Mouse (Mus musculus): ENCODE data around the gene Rasgrp3. TPM values are rescaled to one million over a fixed set of nuclear protein-coding genes. Genes with fewer than 3 reads are reported as not detected.

Rasgrp3 gene
- total RNA-seq, 1 experiment: 0.85 TPM

GRCm38 (mm10) chr17:75536396-75537049 lies 100.8 kb downstream of the Rasgrp3 start:
- H3K27ac ChIP-seq (ENCODE audit: insufficient read depth, low read depth, low read length, poor library complexity, severe bottlenecking): no peak overlapping the region
- peaks cover 11% of the 10 kb centered on the region for H3K36me3 ChIP-seq (ENCODE audit: control insufficient read depth, insufficient read depth, low read length, poor library complexity, severe bottlenecking)
- H3K9me3 ChIP-seq (ENCODE audit: control insufficient read depth, insufficient read depth, low read depth, low read length): no peaks in the 10 kb centered on the region
- peaks cover 0 to 2% of the 10 kb centered on the region in 2 experiments; a peak in 3 of 4 replicates for H3K4me1 ChIP-seq (ENCODE audit: control insufficient read depth in 2 of 2, insufficient read depth in 2 of 2, low read length in 2 of 2, poor library complexity in 1 of 2)
- TF ChIP-seq ZC3H11A (IDR thresholded peaks at IDR 0.05; ENCODE audit: borderline replicate concordance, low read depth, low read length) (peak; percentile 7; the same call in 1 of the 2 replicates), CHD2 (IDR thresholded peaks at IDR 0.05; ENCODE audit: low read depth, low read length) (no peak), MAFK (IDR thresholded peaks at IDR 0.05; ENCODE audit: insufficient read depth, low read depth, low read length) (no peak)
- no peak overlapping the region for H3K9ac ChIP-seq (ENCODE audit: insufficient read depth, low read depth, low read length, poor library complexity, severe bottlenecking)
- in situ Hi-C loops (cut with MboI; ENCODE audit: low sequenced_read_pairs in 2 of 2, unreplicated experiment in 2 of 2): no loop called here
- no peak for DNase-seq (ENCODE audit: low read depth, low spot score)
- H3K4me3 ChIP-seq (ENCODE audit: insufficient read depth in 1 of 2, low read depth in 1 of 2, low read length in 2 of 2, poor library complexity in 1 of 2, severe bottlenecking in 1 of 2): no peak overlapping the region

- Histone ChIP-seq H3K36me3 (ENCODE audit: control insufficient read depth, insufficient read depth, low read length, poor library complexity, severe bottlenecking) (peaks cover 11% of the 10 kb centered on the region), H3K9ac (ENCODE audit: insufficient read depth, low read depth, low read length, poor library complexity, severe bottlenecking) (no peak overlapping the region), H3K4me3 (ENCODE audit: insufficient read depth in 1 of 2, low read depth in 1 of 2, low read length in 2 of 2, poor library complexity in 1 of 2, severe bottlenecking in 1 of 2) (no peak overlapping the region), H3K9me3 (ENCODE audit: control insufficient read depth, insufficient read depth, low read depth, low read length) (no peaks in the 10 kb centered on the region), H3K27ac (ENCODE audit: insufficient read depth, low read depth, low read length, poor library complexity, severe bottlenecking) (no peak overlapping the region), H3K4me1 (ENCODE audit: control insufficient read depth in 2 of 2, insufficient read depth in 2 of 2, low read length in 2 of 2, poor library complexity in 1 of 2) (peaks cover 0 to 2% of the 10 kb centered on the region in 2 experiments; a peak in 3 of 4 replicates)
- no peak for DNase-seq (ENCODE audit: low read depth, low spot score)
- TF ChIP-seq CHD2 (IDR thresholded peaks at IDR 0.05; ENCODE audit: low read depth, low read length) (no peak), ZNF384 (IDR thresholded peaks at IDR 0.05; ENCODE audit: low read depth, low read length) (no peak)
- in situ Hi-C loops (cut with MboI; ENCODE audit: low sequenced_read_pairs in 2 of 2, unreplicated experiment in 2 of 2): no loop called here
These were observed 101.4 kb downstream of the Rasgrp3 start for GRCm38 (mm10) chr17:75537050-75537445.

GRCm38 (mm10) chr17:75538431-75538830 lies 102.7 kb downstream of the Rasgrp3 start:
- no peaks in the 10 kb centered on the region for H3K9me3 ChIP-seq (ENCODE audit: control insufficient read depth, insufficient read depth, low read depth, low read length)
- no peak overlapping the region for H3K27ac ChIP-seq (ENCODE audit: insufficient read depth, low read depth, low read length, poor library complexity, severe bottlenecking)
- no peak overlapping the region for H3K9ac ChIP-seq (ENCODE audit: insufficient read depth, low read depth, low read length, poor library complexity, severe bottlenecking)
- no peak for DNase-seq (ENCODE audit: low read depth, low spot score)
- H3K4me1 ChIP-seq (ENCODE audit: control insufficient read depth in 2 of 2, insufficient read depth in 2 of 2, low read length in 2 of 2, poor library complexity in 1 of 2): peaks cover 0 to 2% of the 10 kb centered on the region in 2 experiments; a peak in 3 of 4 replicates
- in situ Hi-C loops (cut with MboI; ENCODE audit: low sequenced_read_pairs in 2 of 2, unreplicated experiment in 2 of 2): no loop called here
- no peak overlapping the region for H3K4me3 ChIP-seq (ENCODE audit: insufficient read depth in 1 of 2, low read depth in 1 of 2, low read length in 2 of 2, poor library complexity in 1 of 2, severe bottlenecking in 1 of 2)
- H3K36me3 ChIP-seq (ENCODE audit: control insufficient read depth, insufficient read depth, low read length, poor library complexity, severe bottlenecking): peaks cover 11% of the 10 kb centered on the region
- no peak for TF ChIP-seq ZC3H11A (IDR thresholded peaks at IDR 0.05; ENCODE audit: borderline replicate concordance, low read depth, low read length)

GRCm38 (mm10) chr17:75539130-75539529 lies 103.4 kb downstream of the Rasgrp3 start:
- Histone ChIP-seq H3K36me3 (ENCODE audit: control insufficient read depth, insufficient read depth, low read length, poor library complexity, severe bottlenecking) (peaks cover 13% of the 10 kb centered on the region), H3K4me3 (ENCODE audit: insufficient read depth in 1 of 2, low read depth in 1 of 2, low read length in 2 of 2, poor library complexity in 1 of 2, severe bottlenecking in 1 of 2) (no peak overlapping the region), H3K4me1 (ENCODE audit: control insufficient read depth in 2 of 2, insufficient read depth in 2 of 2, low read length in 2 of 2, poor library complexity in 1 of 2) (peaks cover 0 to 2% of the 10 kb centered on the region in 2 experiments; a peak in 3 of 4 replicates), H3K9ac (ENCODE audit: insufficient read depth, low read depth, low read length, poor library complexity, severe bottlenecking) (no peak overlapping the region), H3K9me3 (ENCODE audit: control insufficient read depth, insufficient read depth, low read depth, low read length) (no peaks in the 10 kb centered on the region), H3K27ac (ENCODE audit: insufficient read depth, low read depth, low read length, poor library complexity, severe bottlenecking) (no peak overlapping the region)
- TF ChIP-seq ZC3H11A (IDR thresholded peaks at IDR 0.05; ENCODE audit: borderline replicate concordance, low read depth, low read length) (no peak), CHD2 (IDR thresholded peaks at IDR 0.05; ENCODE audit: low read depth, low read length) (no peak), ZNF384 (IDR thresholded peaks at IDR 0.05; ENCODE audit: low read depth, low read length) (no peak), MAFK (IDR thresholded peaks at IDR 0.05; ENCODE audit: insufficient read depth, low read depth, low read length) (no peak), HCFC1 (IDR thresholded peaks at IDR 0.05; ENCODE audit: borderline replicate concordance, insufficient read depth, low read length) (no peak)
- in situ Hi-C loops (cut with MboI; ENCODE audit: low sequenced_read_pairs in 2 of 2, unreplicated experiment in 2 of 2): no loop called here
- no peak for DNase-seq (ENCODE audit: low read depth, low spot score)

GRCm38 (mm10) chr17:75539841-75540240 lies 104.1 kb downstream of the Rasgrp3 start:
- Histone ChIP-seq H3K36me3 (ENCODE audit: control insufficient read depth, insufficient read depth, low read length, poor library complexity, severe bottlenecking) (peaks cover 16% of the 10 kb centered on the region), H3K9me3 (ENCODE audit: control insufficient read depth, insufficient read depth, low read depth, low read length) (no peaks in the 10 kb centered on the region), H3K4me3 (ENCODE audit: insufficient read depth in 1 of 2, low read depth in 1 of 2, low read length in 2 of 2, poor library complexity in 1 of 2, severe bottlenecking in 1 of 2) (no peak overlapping the region), H3K4me1 (ENCODE audit: control insufficient read depth in 2 of 2, insufficient read depth in 2 of 2, low read length in 2 of 2, poor library complexity in 1 of 2) (no peaks in the 10 kb centered on the region; a peak in 1 of 4 replicates), H3K9ac (ENCODE audit: insufficient read depth, low read depth, low read length, poor library complexity, severe bottlenecking) (no peak overlapping the region), H3K27ac (ENCODE audit: insufficient read depth, low read depth, low read length, poor library complexity, severe bottlenecking) (no peak overlapping the region)
- DNase-seq (ENCODE audit: low read depth, low spot score): no peak
- in situ Hi-C loops (cut with MboI; ENCODE audit: low sequenced_read_pairs in 2 of 2, unreplicated experiment in 2 of 2): no loop called here
- TF ChIP-seq HCFC1 (IDR thresholded peaks at IDR 0.05; ENCODE audit: borderline replicate concordance, insufficient read depth, low read length) (no peak), CHD2 (IDR thresholded peaks at IDR 0.05; ENCODE audit: low read depth, low read length) (no peak)
